Mouse (Mus musculus): ENCODE measurements around the gene Sgpp1.
A peak's percentile ranks its signal among the peaks of the same experiment; 100 is the strongest.
"Not testable (repeated sequence)": the region's sequence is repeated elsewhere in the genome, so short reads cannot be mapped to it uniquely, and the experiment has no call there.

Gene Sgpp1

DNA sequence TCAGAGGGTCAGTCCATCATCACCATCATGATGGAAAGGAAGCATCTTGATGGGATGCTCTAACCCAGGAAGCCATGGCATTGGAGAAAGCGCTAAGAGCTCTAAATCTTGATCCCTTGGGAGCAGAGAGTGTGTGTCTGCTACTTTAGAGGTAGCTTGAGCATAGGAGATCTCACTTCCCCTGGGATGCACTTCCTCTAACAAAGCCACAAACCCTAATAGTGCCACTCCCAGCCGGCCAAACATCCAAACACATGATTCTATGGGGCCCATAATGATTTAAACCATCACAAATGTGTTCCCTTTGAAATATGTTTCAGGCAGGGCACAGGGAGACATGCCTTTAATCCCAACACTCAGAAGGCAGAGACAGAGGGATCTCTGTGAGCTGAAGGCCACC is 46.5 kb downstream of the Sgpp1 start:
- no peak for DNase-seq (ENCODE audit: low read depth, low spot score)

DNA sequence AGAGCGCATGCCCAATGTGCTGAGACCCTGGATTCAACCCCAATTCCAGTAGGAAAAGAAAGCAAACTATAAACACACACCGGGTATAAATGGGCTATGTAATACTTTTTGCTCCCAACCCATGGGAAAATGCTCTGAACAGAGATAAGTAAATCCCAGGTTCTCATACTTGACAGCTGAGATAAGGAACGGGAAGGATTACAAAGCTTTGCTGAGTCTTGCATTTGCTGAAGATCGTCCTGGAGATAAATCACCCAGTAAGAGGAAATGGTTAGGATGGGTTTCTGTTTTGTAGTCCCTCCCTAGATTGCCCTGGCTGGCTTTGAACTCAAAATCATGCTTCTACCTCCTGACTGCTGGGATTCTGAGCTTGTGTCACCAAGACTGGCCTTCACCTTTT is 48.2 kb downstream of the Sgpp1 start:
- DNase-seq (ENCODE audit: low read depth, low spot score) = no peak

DNA sequence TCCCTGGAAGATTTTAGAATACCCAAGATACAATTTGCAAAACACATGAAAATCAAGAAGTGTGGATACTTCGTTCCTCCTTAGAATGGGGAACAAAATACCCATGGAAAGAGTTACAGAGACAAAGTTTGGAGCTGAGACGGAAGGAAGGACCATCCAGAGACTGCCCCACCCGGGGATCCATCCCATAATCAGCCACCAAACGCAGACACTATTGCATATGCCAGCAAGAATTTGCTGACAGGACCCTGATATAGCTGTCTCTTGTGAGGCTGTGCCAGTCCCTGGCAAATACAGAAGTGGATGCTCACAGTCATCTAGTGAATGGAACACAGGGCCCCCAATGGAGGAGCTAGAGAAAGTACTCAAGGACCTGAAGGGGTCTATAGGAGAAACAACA is 51.5 kb downstream of the Sgpp1 start:
- not testable (repeated sequence) for DNase-seq (ENCODE audit: low read depth, low spot score)

DNA sequence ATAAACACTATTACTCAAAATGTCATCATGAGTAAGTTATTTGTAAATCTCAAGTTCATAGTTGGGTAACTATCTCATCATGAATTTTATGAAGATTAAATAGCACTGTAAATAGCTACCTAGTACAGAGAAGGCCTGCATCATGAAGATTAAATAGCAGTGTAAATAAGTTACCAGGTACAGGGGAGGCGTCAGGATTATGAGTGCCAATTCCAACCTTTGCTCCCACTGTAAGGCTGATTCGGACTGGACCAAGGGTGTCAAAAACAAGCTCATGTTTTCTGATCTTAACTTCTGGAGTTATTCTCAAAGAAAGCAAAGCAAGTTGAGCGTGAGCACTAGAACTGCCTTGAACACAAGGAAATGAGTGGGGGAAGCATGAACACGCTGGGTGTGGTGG is 51.9 kb downstream of the Sgpp1 start:
- DNase-seq (ENCODE audit: low read depth, low spot score) = no peak

DNA sequence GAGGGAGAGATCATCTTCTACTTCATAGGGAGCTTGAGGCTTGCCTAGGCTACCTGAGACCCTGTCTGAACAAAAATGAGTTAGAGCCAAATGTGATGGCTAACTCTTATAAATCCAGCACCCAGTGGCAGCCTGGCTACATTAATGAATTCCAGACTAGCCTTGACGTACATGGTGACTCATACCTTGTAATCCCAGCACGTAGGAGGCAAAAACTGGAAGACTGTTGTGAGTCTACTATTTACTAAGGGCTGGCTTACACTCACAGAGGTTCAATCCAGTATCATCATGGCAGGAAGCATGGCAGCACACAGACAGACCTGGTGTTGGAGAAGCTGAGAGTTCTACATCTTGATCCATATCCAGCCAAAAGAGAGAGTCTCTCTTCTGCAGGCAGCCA is 52.7 kb downstream of the Sgpp1 start:
- no peak for DNase-seq (ENCODE audit: low read depth, low spot score)

DNA sequence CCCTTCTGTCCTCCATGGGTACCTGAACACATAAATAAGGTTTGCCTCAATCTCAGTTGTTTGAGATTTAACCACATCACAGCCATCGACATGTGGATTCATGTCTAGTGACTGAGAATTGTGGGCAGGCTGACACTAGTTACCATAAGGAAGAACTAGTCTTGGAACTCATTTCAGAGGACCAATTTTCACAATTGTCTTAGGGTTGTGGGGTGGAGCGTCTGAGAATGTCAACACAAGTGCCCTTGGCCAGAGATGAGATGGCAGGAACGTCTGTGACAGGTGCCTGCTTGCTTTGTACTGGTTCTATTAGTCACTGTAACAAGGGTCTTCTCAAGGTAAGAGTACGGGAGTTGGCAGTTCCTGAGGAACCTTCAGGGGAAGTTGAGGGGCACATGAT is 54.4 kb downstream of the Sgpp1 start:
- DNase-seq (ENCODE audit: low read depth, low spot score) = no peak

DNA sequence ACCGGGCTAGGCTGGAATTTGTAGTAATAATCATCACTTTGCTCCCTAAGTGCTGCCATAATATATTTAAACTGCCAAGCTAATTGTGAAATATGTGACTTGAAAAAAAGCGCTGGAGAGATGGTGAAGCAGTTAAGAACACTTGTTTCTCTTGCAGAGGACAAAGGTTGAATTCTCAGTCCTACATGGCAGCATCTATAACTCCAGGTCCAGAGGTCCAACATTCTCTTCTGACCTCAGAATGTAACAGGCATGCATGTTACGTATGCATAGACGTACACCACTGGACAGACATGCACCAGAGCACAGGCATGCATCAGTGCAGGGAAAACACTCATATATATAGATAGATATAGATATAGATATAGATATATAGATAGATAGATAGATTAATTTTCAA is 57.1 kb downstream of the Sgpp1 start:
- no peak for DNase-seq (ENCODE audit: low read depth, low spot score)

DNA sequence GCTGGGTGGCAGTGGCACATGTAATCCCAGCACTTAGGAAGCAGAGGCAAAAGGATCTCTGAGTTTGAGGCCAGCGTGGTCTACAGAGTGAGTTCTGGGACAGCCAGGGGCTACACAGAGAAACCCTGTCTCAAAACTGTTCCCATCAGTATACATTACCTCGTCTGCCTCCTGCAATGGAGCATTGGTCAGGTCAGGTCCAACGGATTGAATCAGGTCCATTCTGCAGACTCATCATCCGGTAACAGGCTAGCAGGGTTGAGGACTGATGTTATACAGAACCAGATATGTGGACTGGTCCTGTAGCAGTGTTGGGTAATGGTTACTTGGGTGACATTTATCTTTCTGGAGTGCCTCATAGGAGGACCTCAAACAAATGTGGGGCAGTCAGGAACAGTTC is 62.9 kb downstream of the Sgpp1 start:
- no peak for DNase-seq (ENCODE audit: low read depth, low spot score)

DNA sequence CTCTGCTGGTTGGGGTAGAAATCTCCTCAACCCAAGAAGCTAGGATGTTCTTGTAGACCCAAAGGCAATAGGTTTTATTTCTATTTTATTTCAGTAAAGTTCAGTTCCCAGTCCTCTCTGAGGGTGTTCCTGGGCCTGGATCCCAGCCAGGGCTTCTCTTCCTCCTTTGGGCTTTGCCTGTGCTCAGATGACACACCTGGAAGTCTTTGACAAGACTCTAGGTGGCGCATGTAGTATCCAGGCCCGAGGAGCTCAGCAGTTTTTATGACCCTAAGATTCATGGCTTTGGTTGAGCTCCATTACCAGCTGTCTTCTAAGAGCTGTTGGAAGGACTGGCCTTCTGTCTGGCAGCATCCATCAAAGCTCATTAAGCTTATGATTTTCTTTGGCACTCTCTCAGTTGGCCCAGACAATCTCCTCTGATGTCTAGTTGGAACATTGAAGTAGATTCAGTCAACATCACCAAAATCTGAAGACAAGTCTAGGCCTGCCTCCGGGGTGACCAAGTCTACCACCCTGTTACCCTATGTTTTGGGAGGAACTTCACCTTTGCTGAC is 63.7 kb downstream of the Sgpp1 start:
- no peak for DNase-seq (ENCODE audit: low read depth, low spot score)

DNA sequence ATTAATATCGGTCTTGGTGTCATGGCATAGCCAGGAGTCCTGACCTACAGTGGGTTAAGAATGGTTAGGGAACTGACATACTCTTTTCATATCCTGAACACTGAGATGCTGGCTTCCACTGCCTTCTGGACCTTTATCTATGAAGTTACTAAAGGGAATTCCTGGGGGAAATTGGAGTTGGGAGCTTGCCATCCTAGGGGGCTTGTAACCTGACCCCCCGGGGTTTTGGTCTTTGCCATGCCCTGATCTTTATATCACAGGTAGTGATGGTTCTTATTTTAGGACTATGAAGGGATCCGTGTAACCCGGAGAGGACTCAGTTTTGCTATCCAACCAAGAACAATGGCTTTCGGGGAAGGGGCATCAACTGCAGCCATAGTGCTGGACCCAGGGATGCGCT is 64.9 kb downstream of the Sgpp1 start:
- no peak for DNase-seq (ENCODE audit: low read depth, low spot score)

DNA sequence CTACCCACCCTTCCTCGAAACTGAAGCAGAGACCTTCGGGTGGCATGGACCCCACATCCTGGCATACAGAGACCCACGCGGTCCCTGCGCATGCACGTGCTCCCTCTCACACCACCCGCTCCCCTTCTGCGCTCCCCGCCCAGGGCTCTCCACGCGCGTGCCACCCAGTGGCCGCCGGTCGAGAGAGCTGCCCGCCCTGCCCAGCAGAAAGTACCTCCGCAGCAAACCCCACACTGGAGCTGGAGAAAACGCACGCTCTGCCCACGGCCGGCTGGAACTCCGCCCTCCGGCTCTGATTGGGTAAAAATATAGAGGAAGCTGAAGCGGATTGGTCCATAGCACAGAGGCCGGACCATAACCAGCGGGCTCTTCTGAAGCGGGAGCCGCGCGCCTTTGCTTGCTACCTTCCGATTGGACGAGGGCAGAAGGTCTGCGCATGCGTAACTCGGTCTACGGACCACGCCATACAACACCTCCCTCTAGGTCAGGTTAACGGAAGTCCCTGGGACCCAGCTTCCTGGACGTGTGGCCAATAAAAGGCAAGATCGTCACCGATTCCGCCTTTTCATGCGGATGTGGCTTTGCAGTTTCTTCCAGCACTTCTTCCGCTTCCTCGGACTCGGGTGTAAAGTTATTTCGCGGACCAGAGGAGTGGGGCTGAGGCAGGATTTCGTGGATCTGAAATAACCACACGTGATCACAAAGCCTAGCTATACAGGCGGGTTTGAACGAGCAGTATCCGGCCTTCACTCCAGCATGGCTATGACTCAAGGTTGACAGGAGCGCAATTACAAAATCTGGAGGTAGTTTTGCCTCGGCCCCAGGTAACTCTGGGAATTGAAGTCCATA is 66.0 kb downstream of the Sgpp1 start, which contains the start of gene Wdr89:
Gene Wdr89, minus strand, starts transcription at position 280 of the 849 bp plus-strand sequence.
- peak; percentile 99 for DNase-seq (ENCODE audit: low read depth, low spot score)

DNA sequence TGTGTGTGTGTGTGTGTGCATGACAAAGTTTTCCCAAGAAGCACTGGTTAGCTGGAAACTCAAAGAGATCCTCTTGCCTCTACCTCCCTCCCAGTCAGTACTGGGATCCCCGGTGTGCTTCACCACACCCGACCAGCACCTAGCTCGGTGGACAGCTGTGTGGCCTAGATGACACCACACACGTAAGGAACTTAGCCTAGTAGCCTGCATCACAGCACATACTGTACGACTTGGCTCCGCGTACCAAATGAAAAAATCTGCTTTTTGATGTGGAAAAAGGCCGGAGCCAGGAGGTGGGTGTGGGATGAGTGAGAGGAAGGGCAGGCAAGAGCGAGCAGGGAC is 66.6 kb downstream of the Sgpp1 start:
- no peak for DNase-seq (ENCODE audit: low read depth, low spot score)

DNA sequence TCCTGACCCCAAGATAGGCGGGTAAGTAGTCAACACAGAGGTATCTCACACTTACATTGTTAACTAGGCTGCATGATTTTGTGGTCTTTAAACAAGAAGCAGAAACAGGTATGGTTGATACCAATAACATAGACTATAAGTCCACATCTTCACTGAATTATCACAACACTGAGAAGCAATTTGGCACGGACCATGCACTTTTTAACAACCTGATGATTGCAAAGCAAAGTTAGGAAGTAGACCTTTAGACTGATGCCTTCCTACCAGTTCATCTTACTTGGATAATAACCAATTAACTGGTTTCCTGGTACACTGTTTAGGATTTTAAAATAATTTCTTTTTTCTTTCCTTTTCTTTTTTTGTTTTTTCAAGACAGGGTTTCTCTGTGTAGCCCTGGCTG is 67.3 kb downstream of the Sgpp1 start:
- DNase-seq (ENCODE audit: low read depth, low spot score) = no peak

DNA sequence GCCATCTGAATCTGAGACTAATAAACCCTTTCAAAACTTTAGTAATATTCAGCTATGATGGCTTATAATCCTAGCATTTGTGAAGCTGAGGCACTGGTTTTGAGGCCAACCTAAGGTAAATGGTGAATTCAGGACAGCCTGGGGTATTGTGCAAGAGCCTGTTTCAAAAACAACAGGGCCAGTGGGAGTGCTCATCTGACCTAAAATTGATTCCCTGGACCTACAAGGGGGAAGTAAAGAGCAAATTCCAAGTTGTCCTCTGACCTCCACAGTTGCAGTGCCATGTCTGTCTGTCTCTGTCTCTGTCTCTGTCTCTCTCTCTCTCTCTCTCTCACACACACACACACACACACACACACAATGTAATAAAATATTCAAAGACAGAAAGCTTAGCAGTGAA is 68.6 kb downstream of the Sgpp1 start:
- DNase-seq (ENCODE audit: low read depth, low spot score) = no peak

DNA sequence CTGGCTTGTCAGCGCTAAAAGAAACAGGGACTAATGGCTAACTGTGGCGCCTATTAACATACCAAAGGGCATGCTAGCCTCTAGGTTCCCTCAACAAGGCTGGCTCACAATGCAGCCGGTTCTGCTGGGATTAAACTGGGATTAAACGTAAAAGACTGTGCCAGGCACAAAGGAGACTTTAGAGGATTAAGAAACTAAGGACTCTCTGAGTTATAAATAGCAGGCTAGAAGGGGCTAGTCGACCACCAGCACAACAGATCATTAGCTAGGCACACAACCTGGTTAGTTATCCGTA is 71.1 kb downstream of the Sgpp1 start:
- no peak for DNase-seq (ENCODE audit: low read depth, low spot score)

Measured in WW6 (cell line).